Mouse (Mus musculus) ES-Bruce4 (cell line): ENCODE measurements around the gene Lsm2. TPM values are rescaled to one million over a fixed set of nuclear protein-coding genes. Genes with fewer than 3 reads are reported as not detected.
"Not testable (repeated sequence)": the region's sequence is repeated elsewhere in the genome, so short reads cannot be mapped to it uniquely, and the experiment has no call there.

ENCODE experiments used
- H3K27ac ChIP-seq: 2 replicates; pipeline ENCODE4 v1.5.1; 2012; ENCODE audit warnings: low read length, inconsistent platforms; ENCODE audit not compliant: insufficient read depth
- H3K27me3 ChIP-seq: 2 replicates; pipeline ENCODE4 v1.6.1; 2012; ENCODE audit warnings: mild to moderate bottlenecking, low read length, inconsistent platforms; ENCODE audit not compliant: control insufficient read depth, poor library complexity, insufficient read depth, severe bottlenecking
- H3K36me3 ChIP-seq: 2 replicates; pipeline ENCODE4 v1.6.1; 2012; ENCODE audit warnings: inconsistent platforms, mild to moderate bottlenecking, low read length, moderate library complexity; ENCODE audit not compliant: control insufficient read depth, poor library complexity, insufficient read depth, severe bottlenecking
- H3K4me1 ChIP-seq: one replicate; pipeline ENCODE4 v1.8.1; 2011; ENCODE audit warnings: low read length; ENCODE audit not compliant: control insufficient read depth, insufficient read depth
- H3K4me3 ChIP-seq: 2 replicates; pipeline ENCODE4 v1.5.1; 2011; ENCODE audit warnings: low read depth, mild to moderate bottlenecking, low read length
- H3K9ac ChIP-seq: 2 replicates; pipeline ENCODE4 v1.6.1; 2012; ENCODE audit warnings: low read depth, mild to moderate bottlenecking, inconsistent platforms; ENCODE audit not compliant: poor library complexity, severe bottlenecking
- H3K9me3 ChIP-seq: replicated peaks from 2 replicates; pipeline ENCODE4 v1.6.1; 2012; ENCODE audit warnings: mild to moderate bottlenecking, low read length, inconsistent platforms; ENCODE audit not compliant: control insufficient read depth, poor library complexity, insufficient read depth, severe bottlenecking
- CTCF ChIP-seq: IDR thresholded peaks from one replicate; pipeline ENCODE4 v1.8.1; 2011; ENCODE audit warnings: low read depth, low read length
- EP300 ChIP-seq: IDR thresholded peaks from 2 replicates; pipeline ENCODE4 v1.6.1; 2011; ENCODE audit warnings: low read depth, low read length; ENCODE audit not compliant: insufficient read depth
- POLR2A ChIP-seq: IDR thresholded peaks from one replicate; pipeline ENCODE4 v1.8.1; 2011; ENCODE audit warnings: low read length; ENCODE audit not compliant: insufficient read depth
- polyA plus RNA-seq: library from polyadenylated mRNA; stranded (reverse); fragments of >200 nt; gene quantifications from 2 replicates; pipeline ENCODE4 v1.2.4, GENCODE M21; 2011; ENCODE audit warnings: low read depth; ENCODE audit not compliant: missing spikeins, insufficient read depth, insufficient read length

Gene Lsm2
- polyA plus RNA-seq, 1 experiment: 166 TPM

DNA sequence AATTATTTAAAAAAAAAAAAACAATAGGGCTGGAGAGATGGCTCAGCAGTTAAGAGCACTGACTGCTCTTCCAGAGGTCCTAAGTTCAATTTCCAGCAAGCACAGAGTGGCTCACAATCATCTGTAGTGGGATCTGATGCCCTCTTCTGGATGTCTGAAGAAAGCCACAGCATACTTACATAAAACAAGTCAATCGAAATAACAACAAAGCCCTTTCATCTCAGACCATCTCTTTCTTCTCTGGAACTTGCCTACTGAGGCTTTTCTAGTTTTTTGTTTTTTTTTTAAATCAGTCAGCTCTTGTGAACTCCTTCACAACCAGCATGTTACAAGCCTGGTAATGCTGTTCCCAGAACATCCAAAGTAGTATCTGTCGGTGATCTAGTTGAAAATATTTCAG lies 1.0 kb upstream of the Lsm2 start:
- H3K4me1 ChIP-seq: no peaks in the 10 kb centered on the region
- H3K9me3 ChIP-seq: no peaks in the 10 kb centered on the region
- H3K36me3 ChIP-seq: peaks cover 12% of the 10 kb centered on the region
- H3K27me3 ChIP-seq: no peaks in the 10 kb centered on the region
- no peak for TF ChIP-seq EP300
- no peak for TF ChIP-seq CTCF
- no peak for TF ChIP-seq POLR2A
- H3K27ac ChIP-seq: peak overlapping the region; percentile 48; the same call in 1 of the 2 replicates
- H3K4me3 ChIP-seq: peak overlapping the region; percentile 63
- peak overlapping the region; percentile 95 for H3K9ac ChIP-seq

GRCm38 (mm10) chr17:34982328-34982727 lies 666 bp downstream of the Lsm2 start:
- peak overlapping the region; percentile 95 for H3K9ac ChIP-seq
- no peaks in the 10 kb centered on the region for H3K4me1 ChIP-seq
- TF ChIP-seq EP300: no peak
- no peak for TF ChIP-seq CTCF
- TF ChIP-seq POLR2A: no peak

DNA sequence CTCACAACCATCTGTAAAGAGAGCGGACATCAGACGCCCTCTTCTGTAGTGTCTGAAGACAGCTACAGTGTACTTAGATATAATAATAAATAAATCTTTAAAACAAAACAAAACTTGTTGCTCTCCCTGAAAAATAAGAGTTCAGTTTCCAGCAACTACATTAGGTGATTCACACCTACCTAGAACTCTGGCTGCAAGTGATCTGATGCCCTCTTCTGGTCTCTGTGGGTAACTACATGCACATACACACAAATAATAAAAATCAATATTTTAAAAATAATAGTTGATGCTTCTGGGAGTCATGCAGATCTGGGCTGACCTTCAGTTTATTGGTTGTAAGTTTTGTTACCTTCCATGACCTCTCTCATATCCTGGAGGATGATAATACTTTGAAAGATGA lies 2.6 kb downstream of the Lsm2 start:
- no peak overlapping the region for H3K4me3 ChIP-seq

More at GRCm38 (mm10) chr17:34982328-34982727, 666 bp downstream of the Lsm2 start:
- H3K27me3 ChIP-seq: no peaks in the 10 kb centered on the region
- no peaks in the 10 kb centered on the region for H3K9me3 ChIP-seq
- peak overlapping the region; percentile 63 for H3K27ac ChIP-seq
- peak overlapping the region; percentile 99 for H3K4me3 ChIP-seq
- H3K36me3 ChIP-seq: peaks cover 24% of the 10 kb centered on the region

DNA sequence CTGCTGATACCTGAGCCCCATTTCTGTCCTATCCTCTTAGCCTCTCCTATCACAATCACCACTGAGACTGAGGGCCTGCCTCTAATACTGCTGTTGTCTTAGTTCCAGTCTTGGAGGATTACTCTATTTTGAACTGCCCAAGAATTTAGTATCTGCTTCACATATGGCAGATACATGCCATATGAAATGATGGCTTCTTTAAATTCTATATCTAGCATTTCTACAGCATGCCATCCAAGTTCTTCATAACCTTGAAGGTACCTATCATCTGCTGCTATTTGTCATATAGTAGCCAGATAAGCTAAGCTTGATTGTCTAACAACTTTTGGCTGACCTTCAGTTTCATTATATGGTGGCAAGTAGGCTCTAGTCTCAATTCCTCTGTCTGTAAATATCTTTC lies 13.1 kb downstream of the Lsm2 start:
- Histone ChIP-seq H3K9ac (no peak overlapping the region), H3K36me3 (peaks cover 8% of the 10 kb centered on the region), H3K27me3 (no peaks in the 10 kb centered on the region), H3K27ac (no peak overlapping the region; the same call in 1 of the 2 replicates), H3K9me3 (no peaks in the 10 kb centered on the region), H3K4me1 (peaks cover 5% of the 10 kb centered on the region), H3K4me3 (no peak overlapping the region)
- TF ChIP-seq CTCF (no peak), EP300 (no peak), POLR2A (no peak)

More for the DNA sequence above, 2.6 kb downstream of the Lsm2 start:
- Histone ChIP-seq H3K9me3 (no peaks in the 10 kb centered on the region), H3K4me1 (no peaks in the 10 kb centered on the region), H3K27ac (no peak overlapping the region), H3K27me3 (no peaks in the 10 kb centered on the region), H3K9ac (no peak overlapping the region), H3K36me3 (peaks cover 32% of the 10 kb centered on the region)
- no peak for TF ChIP-seq CTCF
- no peak for TF ChIP-seq EP300
- no peak for TF ChIP-seq POLR2A

DNA sequence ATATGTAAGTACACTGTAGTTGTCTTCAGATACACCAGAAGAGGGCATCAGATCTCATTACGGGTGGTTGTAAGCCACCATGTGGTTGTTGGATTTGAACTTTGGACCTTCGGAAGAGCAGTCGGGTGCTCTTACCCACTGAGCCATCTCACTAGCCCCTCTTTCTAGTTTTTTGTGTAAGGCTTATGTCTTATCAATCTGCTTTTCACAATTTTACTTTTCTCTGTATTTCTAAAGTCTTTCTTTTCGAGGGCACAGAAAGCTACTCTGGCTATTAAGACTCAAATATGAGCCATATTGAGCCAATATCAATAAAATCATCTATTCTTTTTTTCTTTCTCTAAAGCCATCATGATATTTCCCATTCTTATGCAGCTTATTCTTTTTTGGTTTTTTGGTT lies 13.5 kb downstream of the Lsm2 start:
- not testable (repeated sequence) for H3K36me3 ChIP-seq, H3K4me1 ChIP-seq, H3K9ac ChIP-seq, H3K9me3 ChIP-seq, H3K27me3 ChIP-seq, H3K4me3 ChIP-seq, H3K27ac ChIP-seq

GRCm38 (mm10) chr17:34995927-34996326 lies 14.3 kb downstream of the Lsm2 start:
- not testable (repeated sequence) for H3K36me3 ChIP-seq, H3K4me1 ChIP-seq, H3K4me3 ChIP-seq, H3K9ac ChIP-seq, H3K27me3 ChIP-seq, H3K9me3 ChIP-seq, H3K27ac ChIP-seq
